Mouse (Mus musculus): Measurements from ENCODE around the gene Pate4. TPM values are rescaled to one million over a fixed set of nuclear protein-coding genes. Genes with fewer than 3 reads are reported as not detected.

Gene Pate4
- total and polyA plus RNA-seq, 3 experiments: not detected

GRCm38 (mm10) chr9:35587674-35588073, 24.1 kb downstream of the Pate4 start:
- H3K27ac ChIP-seq (ENCODE audit: insufficient read depth, low read depth): no peak overlapping the region
- dilution Hi-C loops (cut with MboI; ENCODE audit: extremely low pct_ligation_motif_present, extremely low pct_unique_long_range_greater_than_20kb, low sequenced_read_pairs): no loop called here
- H3K27me3 ChIP-seq (replicated peaks): no peaks in the 10 kb centered on the region
- H3K79me2 ChIP-seq (replicated peaks; ENCODE audit: control insufficient read depth, extremely low read depth, insufficient read depth, poor library complexity, severe bottlenecking): no peaks in the 10 kb centered on the region
- H3K4me3 ChIP-seq (replicated peaks in 1 of 3; ENCODE audit: low read depth in 2 of 3, low read length in 2 of 3, poor library complexity in 1 of 3): no peak overlapping the region
- no peaks in the 10 kb centered on the region for H3K9me3 ChIP-seq (replicated peaks; ENCODE audit: low read length)
- H3K9ac ChIP-seq (ENCODE audit: insufficient read depth, low read depth): no peak overlapping the region
- no peak for DNase-seq (ENCODE audit: extremely low read depth)
- peaks cover 0 to 3% of the 10 kb centered on the region in 2 experiments; a peak in 1 of 4 replicates for H3K4me1 ChIP-seq (ENCODE audit: control insufficient read depth in 1 of 2, insufficient read depth in 2 of 2)
- no peak overlapping the region for H3K4me2 ChIP-seq (ENCODE audit: insufficient read depth, low read depth, poor library complexity, severe bottlenecking)
- H3K36me3 ChIP-seq (replicated peaks in 1 of 2; ENCODE audit: control insufficient read depth in 1 of 2, insufficient read depth in 1 of 2, low read length in 1 of 2): no peaks in the 10 kb centered on the region
- TF ChIP-seq CHD1 (IDR thresholded peaks at IDR 0.05; ENCODE audit: low read depth, low read length) (no peak), USF2 (conservative IDR thresholded peaks at IDR 0.05; ENCODE audit: low read depth, low read length) (no peak), ZC3H11A (IDR thresholded peaks at IDR 0.05; ENCODE audit: low read depth, low read length) (no peak), ZMIZ1 (IDR thresholded peaks at IDR 0.05; ENCODE audit: low read depth, low read length) (no peak), PAX5 (IDR thresholded peaks at IDR 0.05; ENCODE audit: low read length) (no peak), E2F4 (IDR thresholded peaks at IDR 0.05; ENCODE audit: insufficient replicate concordance, low read depth, low read length) (no peak), JUN (IDR thresholded peaks at IDR 0.05; ENCODE audit: insufficient read depth, low read depth, low read length) (no peak), ZNF384 (IDR thresholded peaks at IDR 0.05; ENCODE audit: low read depth, low read length) (no peak), MAX (IDR thresholded peaks at IDR 0.05; ENCODE audit: low read length) (no peak), HCFC1 (IDR thresholded peaks at IDR 0.05; ENCODE audit: low read depth, low read length) (no peak), ETS1 (conservative IDR thresholded peaks at IDR 0.05; ENCODE audit: low read depth, low read length) (no peak), MYC (IDR thresholded peaks at IDR 0.05; ENCODE audit: low read depth, low read length) (no peak), IRF4 (IDR thresholded peaks at IDR 0.05; ENCODE audit: low read depth, low read length) (no peak), MAFK (IDR thresholded peaks at IDR 0.05; ENCODE audit: insufficient replicate concordance, low read length) (no peak), RAD21 (IDR thresholded peaks at IDR 0.05; ENCODE audit: low read depth, low read length) (no peak), TBP (conservative IDR thresholded peaks at IDR 0.05; ENCODE audit: low read depth, low read length) (no peak), MXI1 (IDR thresholded peaks at IDR 0.05; ENCODE audit: low read depth, low read length) (no peak), MAZ (IDR thresholded peaks at IDR 0.05; ENCODE audit: low read depth, low read length) (no peak), CTCF (conservative IDR thresholded peaks at IDR 0.05 in 1 of 2, IDR thresholded peaks at IDR 0.05 in 1 of 2; ENCODE audit: low read depth in 2 of 2, low read length in 2 of 2) (no peak)
- in situ Hi-C loops (cut with MboI; ENCODE audit: low pct_ligation_motif_present, low pct_unique_long_range_greater_than_20kb, low sequenced_read_pairs): no loop called here

GRCm38 (mm10) chr9:35574416-35574815, 37.3 kb downstream of the Pate4 start:
- no peaks in the 10 kb centered on the region for H3K79me2 ChIP-seq (replicated peaks; ENCODE audit: control insufficient read depth, extremely low read depth, insufficient read depth, poor library complexity, severe bottlenecking)
- peaks cover 0 to 5% of the 10 kb centered on the region in 2 experiments; a peak in 2 of 4 replicates for H3K4me1 ChIP-seq (ENCODE audit: control insufficient read depth in 1 of 2, insufficient read depth in 2 of 2)

More at GRCm38 (mm10) chr9:35574416-35574815, 37.3 kb downstream of the Pate4 start:
- H3K27me3 ChIP-seq (replicated peaks): no peaks in the 10 kb centered on the region
- H3K9ac ChIP-seq (ENCODE audit: insufficient read depth, low read depth): no peak overlapping the region
- H3K36me3 ChIP-seq (replicated peaks in 1 of 2; ENCODE audit: control insufficient read depth in 1 of 2, insufficient read depth in 1 of 2, low read length in 1 of 2): no peaks in the 10 kb centered on the region
- no peak overlapping the region for H3K27ac ChIP-seq (ENCODE audit: insufficient read depth, low read depth)
- H3K9me3 ChIP-seq (replicated peaks; ENCODE audit: low read length): no peaks in the 10 kb centered on the region
- no peak for DNase-seq (ENCODE audit: extremely low read depth)
- dilution Hi-C loops (cut with MboI; ENCODE audit: extremely low pct_ligation_motif_present, extremely low pct_unique_long_range_greater_than_20kb, low sequenced_read_pairs) (no loop called here), in situ Hi-C loops (cut with MboI; ENCODE audit: low pct_ligation_motif_present, low pct_unique_long_range_greater_than_20kb, low sequenced_read_pairs) (no loop called here)
- H3K4me2 ChIP-seq (ENCODE audit: insufficient read depth, low read depth, poor library complexity, severe bottlenecking): no peak overlapping the region
- TF ChIP-seq ZKSCAN1 (IDR thresholded peaks at IDR 0.05; ENCODE audit: borderline replicate concordance, low read depth, low read length) (no peak), RAD21 (IDR thresholded peaks at IDR 0.05; ENCODE audit: low read depth, low read length) (no peak), ETS1 (conservative IDR thresholded peaks at IDR 0.05; ENCODE audit: low read depth, low read length) (no peak), HCFC1 (IDR thresholded peaks at IDR 0.05; ENCODE audit: low read depth, low read length) (no peak), MXI1 (IDR thresholded peaks at IDR 0.05; ENCODE audit: low read depth, low read length) (no peak), ZMIZ1 (IDR thresholded peaks at IDR 0.05; ENCODE audit: low read depth, low read length) (no peak), SMC3 (IDR thresholded peaks at IDR 0.05; ENCODE audit: low read depth, low read length) (no peak), GABPA (IDR thresholded peaks at IDR 0.05; ENCODE audit: insufficient replicate concordance, low read depth, low read length) (no peak), MAFK (IDR thresholded peaks at IDR 0.05; ENCODE audit: insufficient replicate concordance, low read length) (no peak), NRF1 (IDR thresholded peaks at IDR 0.05; ENCODE audit: low read depth, low read length) (no peak), ZC3H11A (IDR thresholded peaks at IDR 0.05; ENCODE audit: low read depth, low read length) (no peak), POLR2AphosphoS2 (IDR thresholded peaks at IDR 0.05; ENCODE audit: low read depth, low read length) (no peak), TCF12 (IDR thresholded peaks at IDR 0.05; ENCODE audit: low read depth, low read length) (no peak), JUN (IDR thresholded peaks at IDR 0.05; ENCODE audit: insufficient read depth, low read depth, low read length) (no peak)
- H3K4me3 ChIP-seq (replicated peaks in 1 of 3; ENCODE audit: low read depth in 2 of 3, low read length in 2 of 3, poor library complexity in 1 of 3): no peak overlapping the region
